Mouse (Mus musculus): ENCODE measurements around the gene Fis1. TPM values are rescaled to one million over a fixed set of nuclear protein-coding genes. Genes with fewer than 3 reads are reported as not detected.
A peak's percentile ranks its signal among the peaks of the same experiment; 100 is the strongest.

Gene Fis1
- polyA plus RNA-seq (2012; fragmentation: generic; extraction: Trizol) = 283 TPM

- H3K27me3 ChIP-seq (ENCODE audit: control insufficient read depth, insufficient read depth, insufficient read length) = no peaks in the 10 kb centered on the region
- no peaks in the 10 kb centered on the region for H3K36me3 ChIP-seq (ENCODE audit: control insufficient read depth, insufficient read depth)
- peak within 1 kb of the TSS; percentile 78 for H3K4me3 ChIP-seq
- no peak for TF ChIP-seq TCF12 (IDR thresholded peaks at IDR 0.05; ENCODE audit: insufficient read depth, poor library complexity, severe bottlenecking)
- peak; percentile 60 for TF ChIP-seq REST (IDR thresholded peaks at IDR 0.05; ENCODE audit: insufficient read depth, insufficient read length)
- TF ChIP-seq POLR2AphosphoS2 (IDR thresholded peaks at IDR 0.05; ENCODE audit: insufficient read length, low read depth) = peak; percentile 17
- peak; percentile 49 for TF ChIP-seq POLR2A (IDR thresholded peaks at IDR 0.05; ENCODE audit: insufficient read length, low read depth)
- peaks cover 29% of the 10 kb centered on the region for H3K79me2 ChIP-seq (ENCODE audit: control insufficient read depth, insufficient read depth)
- H3ac ChIP-seq (ENCODE audit: control insufficient read depth, insufficient read length) = peak within 1 kb of the TSS; percentile 46
- H3K4me2 ChIP-seq (ENCODE audit: low read depth) = peak within 1 kb of the TSS; percentile 83
Measured at GRCm38 (mm10) chr5:136953015-136953414, at the start of gene Fis1. TSS of gene Fis1 (plus strand) at chr5:136953275.

GRCm38 (mm10) chr5:136904621-136905020, 48.5 kb upstream of the Fis1 start:
- no peak overlapping the region for H3K4me2 ChIP-seq (ENCODE audit: low read depth)
- TF ChIP-seq TCF3 (IDR thresholded peaks at IDR 0.05; ENCODE audit: insufficient read length, low read depth) (no peak), E2F4 (IDR thresholded peaks at IDR 0.05; ENCODE audit: insufficient read depth) (no peak), POLR2A (IDR thresholded peaks at IDR 0.05; ENCODE audit: insufficient read length, low read depth) (no peak), CEBPB (IDR thresholded peaks at IDR 0.05; ENCODE audit: insufficient read depth, poor library complexity, severe bottlenecking) (no peak), REST (IDR thresholded peaks at IDR 0.05; ENCODE audit: insufficient read depth, insufficient read length) (no peak), MYOG (IDR thresholded peaks at IDR 0.05; ENCODE audit: control insufficient read depth in 1 of 3, insufficient read depth in 1 of 3, insufficient read length in 2 of 3, low read depth in 2 of 3) (no peak), POLR2AphosphoS2 (IDR thresholded peaks at IDR 0.05; ENCODE audit: insufficient read length, low read depth) (no peak), MAX (IDR thresholded peaks at IDR 0.05; ENCODE audit: low read depth) (no peak)
- no peaks in the 10 kb centered on the region for H3K36me3 ChIP-seq (ENCODE audit: control insufficient read depth, insufficient read depth)

GRCm38 (mm10) chr5:136905630-136906029, 47.4 kb upstream of the Fis1 start:
- TF ChIP-seq TCF12 (IDR thresholded peaks at IDR 0.05; ENCODE audit: insufficient read depth, poor library complexity, severe bottlenecking) (no peak), REST (IDR thresholded peaks at IDR 0.05; ENCODE audit: insufficient read depth, insufficient read length) (no peak), USF1 (IDR thresholded peaks at IDR 0.05; ENCODE audit: low read depth) (no peak), POLR2A (IDR thresholded peaks at IDR 0.05; ENCODE audit: insufficient read length, low read depth) (no peak), MYOD1 (IDR thresholded peaks at IDR 0.05; ENCODE audit: control insufficient read depth in 1 of 3, insufficient read length in 2 of 3, low read depth in 2 of 3) (no peak), MYOG (IDR thresholded peaks at IDR 0.05; ENCODE audit: control insufficient read depth in 1 of 3, insufficient read depth in 1 of 3, insufficient read length in 2 of 3, low read depth in 2 of 3) (no peak), E2F4 (IDR thresholded peaks at IDR 0.05; ENCODE audit: insufficient read depth) (no peak), SRF (IDR thresholded peaks at IDR 0.05; ENCODE audit: control insufficient read depth, insufficient read length, low read depth) (no peak), CEBPB (IDR thresholded peaks at IDR 0.05; ENCODE audit: insufficient read depth, poor library complexity, severe bottlenecking) (no peak), POLR2AphosphoS2 (IDR thresholded peaks at IDR 0.05; ENCODE audit: insufficient read length, low read depth) (no peak), TCF3 (IDR thresholded peaks at IDR 0.05; ENCODE audit: insufficient read length, low read depth) (no peak), MAX (IDR thresholded peaks at IDR 0.05; ENCODE audit: low read depth) (no peak)
- Histone ChIP-seq H3ac (ENCODE audit: control insufficient read depth, insufficient read length) (no peak overlapping the region), H3K36me3 (ENCODE audit: control insufficient read depth, insufficient read depth) (no peaks in the 10 kb centered on the region), H3K4me3 (no peak overlapping the region), H3K4me2 (ENCODE audit: low read depth) (no peak overlapping the region), H3K27me3 (ENCODE audit: control insufficient read depth, insufficient read depth, insufficient read length) (no peaks in the 10 kb centered on the region), H3K79me2 (ENCODE audit: control insufficient read depth, insufficient read depth) (no peaks in the 10 kb centered on the region)

More at GRCm38 (mm10) chr5:136904621-136905020, 48.5 kb upstream of the Fis1 start:
- Histone ChIP-seq H3K4me3 (no peak overlapping the region), H3K27me3 (ENCODE audit: control insufficient read depth, insufficient read depth, insufficient read length) (no peaks in the 10 kb centered on the region), H3K79me2 (ENCODE audit: control insufficient read depth, insufficient read depth) (no peaks in the 10 kb centered on the region), H3ac (ENCODE audit: control insufficient read depth, insufficient read length) (no peak overlapping the region)

DNA sequence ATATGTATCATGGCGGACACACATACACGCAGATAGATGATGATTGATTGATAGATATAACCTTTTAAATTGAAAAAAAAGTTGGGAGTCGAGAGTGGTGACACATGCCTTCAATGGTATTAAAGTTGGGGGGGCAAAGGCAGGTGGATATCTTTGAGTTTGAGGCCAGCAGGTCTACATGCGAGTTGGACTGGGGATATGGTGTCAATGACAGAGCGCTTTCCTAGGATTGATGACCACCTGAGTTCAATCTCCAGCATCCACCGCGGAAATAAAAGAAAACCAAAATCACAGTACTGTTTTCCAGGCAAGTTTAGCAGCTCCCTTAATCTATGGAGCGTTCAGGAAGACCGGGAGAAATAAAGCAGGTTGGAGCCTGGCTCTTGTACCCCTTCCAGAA, 45.5 kb upstream of the Fis1 start:
- Histone ChIP-seq H3K36me3 (ENCODE audit: control insufficient read depth, insufficient read depth) (no peaks in the 10 kb centered on the region), H3K4me2 (ENCODE audit: low read depth) (peak overlapping the region; percentile 83), H3K4me3 (peak overlapping the region; percentile 44), H3ac (ENCODE audit: control insufficient read depth, insufficient read length) (peak overlapping the region; percentile 14), H3K79me2 (ENCODE audit: control insufficient read depth, insufficient read depth) (no peaks in the 10 kb centered on the region), H3K27me3 (ENCODE audit: control insufficient read depth, insufficient read depth, insufficient read length) (no peaks in the 10 kb centered on the region)
- TF ChIP-seq MYOG (IDR thresholded peaks at IDR 0.05; ENCODE audit: control insufficient read depth in 1 of 3, insufficient read depth in 1 of 3, insufficient read length in 2 of 3, low read depth in 2 of 3) = no peak
- TF ChIP-seq E2F4 (IDR thresholded peaks at IDR 0.05; ENCODE audit: insufficient read depth) = no peak
- no peak for TF ChIP-seq REST (IDR thresholded peaks at IDR 0.05; ENCODE audit: insufficient read depth, insufficient read length)
- TF ChIP-seq POLR2AphosphoS2 (IDR thresholded peaks at IDR 0.05; ENCODE audit: insufficient read length, low read depth) = no peak
- no peak for TF ChIP-seq SRF (IDR thresholded peaks at IDR 0.05; ENCODE audit: control insufficient read depth, insufficient read length, low read depth)
- no peak for TF ChIP-seq MAX (IDR thresholded peaks at IDR 0.05; ENCODE audit: low read depth)
- TF ChIP-seq MYOD1 (IDR thresholded peaks at IDR 0.05; ENCODE audit: control insufficient read depth in 1 of 3, insufficient read length in 2 of 3, low read depth in 2 of 3) = no peak
- TF ChIP-seq POLR2A (IDR thresholded peaks at IDR 0.05; ENCODE audit: insufficient read length, low read depth) = no peak

DNA sequence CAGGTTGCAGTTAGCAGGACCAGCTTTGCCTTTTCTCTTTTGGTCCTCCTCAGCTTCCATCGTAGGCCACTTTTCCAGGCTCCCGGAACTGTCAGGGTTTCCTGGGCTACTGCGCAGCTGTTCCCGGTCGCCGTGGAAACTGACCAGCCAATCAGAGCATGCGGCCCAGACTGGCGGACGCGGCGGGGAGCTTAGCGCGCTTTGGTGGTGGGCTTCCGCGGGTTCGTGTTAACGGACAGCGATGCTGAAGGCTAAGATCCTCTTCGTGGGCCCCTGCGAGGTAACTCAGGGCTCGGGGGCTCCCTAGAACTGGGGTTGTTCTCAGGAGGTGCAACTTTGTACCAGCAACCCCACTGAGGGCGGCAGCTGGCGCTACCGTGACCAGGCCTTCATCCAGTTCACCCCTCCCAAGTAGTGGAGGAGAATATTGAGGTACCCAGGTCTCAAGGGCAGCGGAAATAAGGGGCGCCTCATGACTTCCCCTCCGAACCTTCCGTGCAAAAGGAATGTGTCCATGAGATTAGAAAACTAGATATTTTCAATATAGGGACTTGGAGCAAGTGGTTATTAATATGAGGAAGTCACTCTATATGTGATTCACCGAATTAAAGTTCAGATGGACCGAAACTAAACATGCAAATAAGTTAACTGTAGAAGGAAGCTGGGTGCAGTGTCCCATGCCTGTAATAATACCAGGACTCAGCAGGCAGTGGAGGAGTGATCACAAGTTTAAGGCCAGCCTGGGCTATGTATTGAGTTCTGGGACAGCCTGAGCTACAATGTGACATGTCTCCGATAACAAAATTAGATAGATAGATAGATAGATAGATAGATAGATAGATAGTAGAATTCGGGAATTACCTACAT, 44.9 kb upstream of the Fis1 start, which contains the start of gene Ift22:
Gene Ift22, plus strand, starts transcription at position 160 of the 867 bp plus-strand sequence.
- H3K79me2 ChIP-seq (ENCODE audit: control insufficient read depth, insufficient read depth) = no peaks in the 10 kb centered on the region
- peak within 1 kb of the TSS; percentile 83 for H3K4me2 ChIP-seq (ENCODE audit: low read depth)
- peak within 1 kb of the TSS; percentile 14 for H3ac ChIP-seq (ENCODE audit: control insufficient read depth, insufficient read length)
- H3K27me3 ChIP-seq (ENCODE audit: control insufficient read depth, insufficient read depth, insufficient read length) = no peaks in the 10 kb centered on the region
- peaks cover 3% of the 10 kb centered on the region for H3K36me3 ChIP-seq (ENCODE audit: control insufficient read depth, insufficient read depth)
- H3K4me3 ChIP-seq = peak within 1 kb of the TSS; percentile 44
- TF ChIP-seq MYOG (IDR thresholded peaks at IDR 0.05; ENCODE audit: control insufficient read depth in 1 of 3, insufficient read depth in 1 of 3, insufficient read length in 2 of 3, low read depth in 2 of 3) (peak; percentile 75 to 89 (median 88)), MAX (IDR thresholded peaks at IDR 0.05; ENCODE audit: low read depth) (no peak), E2F4 (IDR thresholded peaks at IDR 0.05; ENCODE audit: insufficient read depth) (no peak), USF1 (IDR thresholded peaks at IDR 0.05; ENCODE audit: low read depth) (no peak), CEBPB (IDR thresholded peaks at IDR 0.05; ENCODE audit: insufficient read depth, poor library complexity, severe bottlenecking) (no peak), TCF12 (IDR thresholded peaks at IDR 0.05; ENCODE audit: insufficient read depth, poor library complexity, severe bottlenecking) (no peak), MYOD1 (IDR thresholded peaks at IDR 0.05; ENCODE audit: control insufficient read depth in 1 of 3, insufficient read length in 2 of 3, low read depth in 2 of 3) (peak; percentile 35 to 71 (median 66)), SRF (IDR thresholded peaks at IDR 0.05; ENCODE audit: control insufficient read depth, insufficient read length, low read depth) (no peak)
